Mouse (Mus musculus) cerebral cortex, adult 2 months (tissue): Measurements from ENCODE around the gene Enox1.

Experiments
- WGBS: fragments of 180-500 bp; shearing (Covaris S2); methylation state at CpG from one replicate; pipeline ENCODE4 v1.1.7; 2018; 5-methylcytosine and 5-hydroxymethylcytosine counted together

The Enox1 gene

DNA sequence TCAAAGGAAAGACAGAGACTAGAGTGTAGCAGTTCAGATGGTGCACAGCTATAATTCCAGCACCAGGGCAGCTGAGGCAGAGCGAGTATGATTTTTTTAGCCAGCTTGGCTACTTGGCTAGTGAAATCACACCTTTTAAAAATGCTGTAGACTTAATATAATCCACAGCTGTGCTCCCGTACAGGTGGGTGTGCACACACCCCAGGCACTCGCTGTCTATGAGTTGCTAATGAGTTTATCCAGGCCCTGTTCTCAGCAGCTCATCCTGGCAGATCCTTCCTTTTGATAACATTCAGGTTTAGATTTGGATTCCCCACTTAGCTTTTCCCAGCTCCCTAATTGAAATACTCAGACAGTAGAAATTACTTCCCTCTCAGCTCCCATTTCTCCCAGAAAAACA, 353.4 kb downstream of the Enox1 start:
- 54% methylated on average over 3 of the region's 3 CpGs for WGBS

DNA sequence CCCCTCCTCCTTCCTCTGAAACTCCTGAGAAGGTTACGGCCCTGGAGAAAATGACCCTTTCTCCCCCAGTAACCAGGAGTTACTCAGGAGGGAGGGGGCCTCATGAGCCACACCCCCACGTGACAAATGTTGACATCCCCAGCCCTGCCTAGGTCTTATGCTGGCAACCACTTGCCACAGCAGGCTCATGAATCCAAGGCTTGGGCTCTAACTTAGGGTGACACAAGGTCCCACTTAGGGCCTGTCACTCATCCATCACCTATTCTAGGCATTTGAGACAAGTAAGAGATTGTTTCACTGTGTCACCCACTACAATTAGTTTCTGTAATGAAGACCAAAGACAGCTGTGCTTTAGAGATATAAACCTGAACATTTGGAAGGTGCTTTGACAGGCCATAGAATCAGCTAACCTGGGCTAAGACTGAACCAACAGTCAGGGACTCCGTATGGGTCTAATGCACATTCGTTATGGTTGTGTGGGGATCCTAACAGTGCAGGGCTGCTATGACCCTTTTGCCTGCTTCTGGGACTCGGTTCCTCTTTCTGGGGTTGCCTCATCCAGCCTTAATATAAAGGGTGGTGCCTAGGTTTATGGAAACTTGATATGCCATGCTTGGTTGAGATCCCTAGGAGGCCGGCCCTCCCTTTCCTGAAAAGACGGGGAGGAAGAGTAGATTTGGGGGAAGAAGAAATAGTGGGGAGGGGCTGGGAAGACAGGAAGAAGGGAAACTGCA, 354.7 kb downstream of the Enox1 start:
- 85% methylated on average over 7 of the region's 7 CpGs for WGBS

DNA sequence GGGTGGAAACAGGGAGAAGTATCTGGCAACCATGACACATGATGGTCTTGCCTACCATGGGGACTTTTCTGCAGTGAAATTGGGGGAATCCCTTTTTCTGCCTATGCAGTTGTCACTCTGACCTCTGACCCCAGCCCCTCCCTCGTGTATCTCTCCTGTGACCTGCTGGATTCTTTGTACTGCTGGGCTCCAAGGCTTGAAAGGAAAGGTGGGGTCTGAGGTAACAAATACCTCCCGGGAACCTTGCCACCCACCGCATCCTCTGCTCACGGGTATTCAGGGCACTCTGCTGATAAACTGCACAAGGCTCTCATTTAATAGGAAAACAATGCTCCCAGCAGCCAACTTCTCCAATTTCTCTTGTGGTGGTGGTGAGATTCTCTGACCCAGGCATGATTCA, 361.5 kb downstream of the Enox1 start:
- 81% methylated on average over 4 of the region's 4 CpGs for WGBS

DNA sequence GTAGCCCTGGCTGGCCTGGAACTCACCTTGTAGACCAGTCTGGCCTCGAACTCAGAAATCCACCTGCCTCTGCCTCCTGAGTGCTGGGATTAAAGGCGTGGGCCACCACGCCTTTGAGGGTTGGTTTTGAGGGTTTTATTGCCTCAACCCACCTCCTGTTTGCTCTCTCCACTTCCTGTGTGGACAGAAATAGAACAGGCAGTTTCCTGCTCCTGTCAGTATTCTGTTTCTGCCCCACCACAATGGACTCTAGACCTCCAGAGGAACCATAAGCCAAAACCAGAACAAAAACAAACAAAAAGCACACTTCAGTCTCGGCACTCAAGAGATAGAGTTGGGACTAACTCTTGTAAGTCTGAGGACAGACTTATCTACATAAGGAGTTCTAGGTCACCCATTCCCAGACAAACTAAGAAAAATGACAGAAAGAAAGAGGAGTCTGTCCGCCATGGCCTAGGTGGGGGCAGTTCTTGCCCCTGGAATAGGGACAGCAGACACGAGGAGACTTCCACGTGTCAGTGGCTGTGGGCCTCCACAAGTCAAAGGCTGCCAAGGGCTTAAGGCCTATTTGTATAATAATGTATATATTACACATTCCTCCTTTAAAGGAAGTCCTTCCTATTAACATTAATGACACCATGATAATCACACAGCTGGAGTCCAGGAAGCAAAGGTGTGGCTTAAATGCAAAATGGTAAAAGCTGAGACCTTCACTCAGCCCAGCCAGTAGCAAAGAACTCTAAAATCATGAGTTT, 362.6 kb downstream of the Enox1 start:
- 79% methylated on average over 7 of the region's 7 CpGs for WGBS

DNA sequence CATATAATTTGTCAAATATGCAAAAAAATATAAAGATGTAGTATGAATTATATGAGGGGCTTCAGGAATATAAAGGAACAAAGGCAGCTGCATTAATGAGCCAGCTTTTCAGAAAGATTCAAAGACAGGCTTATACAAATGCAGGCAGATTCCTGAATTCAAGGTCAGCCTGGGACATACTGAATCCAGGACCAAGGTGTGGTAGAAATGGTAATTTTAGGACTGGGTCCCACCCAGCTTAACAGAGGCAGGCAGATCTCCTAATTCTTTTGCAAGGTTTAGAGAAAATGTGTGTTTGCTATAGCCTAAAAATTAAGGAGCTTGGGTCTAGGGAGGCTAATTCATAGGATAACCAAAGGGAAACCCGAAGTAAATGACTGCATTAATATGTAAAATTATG, 363.1 kb downstream of the Enox1 start:
- WGBS, result 79% methylated on average over 1 of the region's 1 CpGs

DNA sequence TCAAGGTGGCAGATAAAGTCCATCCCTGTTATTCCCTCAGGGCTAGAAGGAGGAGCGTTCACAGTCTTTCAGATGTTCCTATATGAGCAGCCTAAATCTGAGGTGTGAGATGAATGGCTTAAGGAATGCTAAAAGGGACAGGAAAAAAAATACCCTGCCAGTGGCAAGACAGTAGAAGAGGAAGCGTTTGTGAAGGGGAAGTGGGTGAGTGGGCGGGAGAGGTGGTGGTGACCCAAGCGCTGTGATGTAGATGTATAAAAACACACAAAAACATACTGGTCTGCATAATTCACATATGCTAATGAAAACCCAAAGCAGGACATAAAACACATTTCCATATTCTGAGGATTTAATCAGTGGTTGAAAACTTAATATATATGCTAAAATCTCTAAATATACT, 367.7 kb downstream of the Enox1 start:
- 41% methylated on average over 4 of the region's 4 CpGs for WGBS

DNA sequence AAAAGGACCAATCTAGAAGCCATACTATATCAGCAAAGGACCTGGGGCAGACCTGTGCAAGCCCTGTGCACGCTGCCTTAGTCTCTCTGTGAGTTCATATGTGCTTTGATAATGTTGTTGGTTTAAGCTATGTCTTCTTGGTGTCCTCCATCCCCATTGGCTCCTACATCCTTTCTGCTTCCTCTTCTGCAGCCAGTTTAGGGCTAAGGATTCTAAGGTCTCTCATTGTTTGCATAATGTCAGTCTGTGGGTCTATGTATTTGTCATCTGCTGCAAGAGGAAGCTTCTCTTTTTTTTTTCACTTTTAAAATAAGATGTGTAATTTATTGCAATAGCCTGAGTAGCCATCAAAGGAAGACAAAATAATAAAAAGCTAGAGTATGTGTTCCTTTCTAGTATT, 369.7 kb downstream of the Enox1 start:
- WGBS, result 100% methylated on average over 1 of the region's 1 CpGs

DNA sequence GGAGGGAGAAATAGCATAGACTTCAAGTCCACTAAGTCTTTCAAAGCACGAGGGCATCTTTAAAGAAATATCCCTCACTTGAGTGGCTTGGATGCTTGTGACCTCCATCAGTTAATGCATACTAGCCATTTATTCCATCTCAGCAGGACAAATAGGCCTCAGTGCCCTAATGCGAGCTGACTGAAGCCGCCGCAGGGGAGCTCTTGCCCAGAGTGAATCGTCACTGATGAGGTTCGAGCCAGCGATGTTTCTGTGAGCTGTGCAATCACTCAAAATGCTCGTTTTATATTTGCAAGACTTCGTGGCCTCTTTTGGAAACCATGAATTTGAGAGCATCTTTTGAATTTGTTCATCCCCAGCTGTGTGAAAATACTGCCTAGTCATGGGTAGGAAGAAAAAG, 372.6 kb downstream of the Enox1 start:
- WGBS, result 62% methylated on average over 9 of the region's 9 CpGs

DNA sequence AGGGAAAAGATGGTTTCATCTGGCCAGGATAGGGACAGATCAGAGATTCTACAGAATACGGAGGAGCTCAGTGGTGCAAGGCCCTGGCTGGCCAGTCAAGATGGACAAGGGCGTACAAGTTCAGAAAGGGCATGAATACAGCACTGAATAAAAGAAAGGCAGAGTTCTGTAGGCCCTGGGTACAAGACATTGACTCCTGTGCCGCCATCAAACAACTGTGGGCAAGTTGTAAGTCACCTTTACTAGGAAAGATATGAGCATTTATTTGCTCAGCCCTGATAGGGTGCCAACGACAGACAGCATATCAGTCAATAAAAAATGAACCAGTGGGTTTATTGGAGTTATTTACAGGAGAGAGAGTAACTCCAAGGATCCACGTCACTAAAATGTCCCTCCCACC, 373.1 kb downstream of the Enox1 start:
- WGBS, result 87% methylated on average over 5 of the region's 5 CpGs

DNA sequence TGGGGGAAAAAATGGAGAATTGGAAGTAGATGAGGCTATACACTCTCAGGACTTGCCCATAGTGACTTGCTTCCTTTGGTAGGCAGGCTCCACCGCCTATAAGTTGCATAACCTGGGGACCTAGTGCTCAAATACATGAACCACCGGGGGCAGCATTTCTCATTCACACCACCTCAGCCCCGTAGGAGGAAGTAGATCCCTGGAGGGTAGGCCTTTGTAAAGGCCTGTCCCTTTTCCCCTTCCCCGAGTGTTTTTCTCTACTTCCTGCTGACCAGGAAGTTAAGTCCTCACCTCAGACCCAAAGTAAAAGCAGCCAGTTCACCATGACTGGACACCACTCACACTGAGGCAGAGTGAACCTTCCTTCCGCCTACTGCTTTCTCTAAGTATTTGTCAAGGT, 377.1 kb downstream of the Enox1 start:
- WGBS, result 79% methylated on average over 5 of the region's 5 CpGs

DNA sequence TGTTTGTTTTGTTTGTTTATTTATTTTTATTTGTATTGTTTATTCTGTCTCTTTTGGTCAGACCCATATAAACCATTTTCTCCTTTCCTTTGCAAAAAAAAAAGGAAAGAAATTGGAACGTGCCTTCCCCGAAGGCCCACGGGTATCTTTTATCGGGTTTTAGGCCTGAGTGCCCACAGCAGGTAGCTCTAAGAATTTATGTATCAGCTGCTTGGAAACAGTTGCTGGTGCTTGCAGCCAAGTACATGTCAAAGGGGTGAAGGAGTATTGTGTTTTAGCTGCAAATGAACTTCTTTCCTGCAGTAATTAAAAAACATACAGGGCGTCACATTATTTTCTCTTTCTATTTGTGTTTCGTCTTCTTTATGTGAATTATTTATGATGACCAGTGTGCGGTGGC, 377.6 kb downstream of the Enox1 start:
- 64% methylated on average over 7 of the region's 7 CpGs for whole genome bisulfite sequencing

DNA sequence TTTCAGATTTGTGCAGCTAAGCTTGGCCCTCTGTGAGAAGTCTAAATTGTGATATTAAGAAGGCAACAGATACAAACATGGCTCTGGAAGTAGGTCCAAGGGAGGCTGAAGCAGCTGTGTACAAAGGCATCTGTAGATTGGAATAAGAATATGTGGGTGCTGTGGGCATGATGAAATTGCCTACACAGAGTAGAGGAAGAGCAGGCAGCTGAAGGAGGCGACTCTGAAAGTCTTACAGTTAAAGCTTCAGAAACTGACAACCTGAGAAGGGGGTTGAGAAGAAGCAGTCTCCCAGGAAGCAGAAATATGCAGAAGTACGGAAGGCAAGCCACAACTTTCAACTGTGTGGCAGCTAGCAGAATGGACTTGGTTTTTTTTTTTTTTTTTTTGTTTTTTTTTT, 380.0 kb downstream of the Enox1 start:
- WGBS, result 43% methylated on average over 2 of the region's 2 CpGs

DNA sequence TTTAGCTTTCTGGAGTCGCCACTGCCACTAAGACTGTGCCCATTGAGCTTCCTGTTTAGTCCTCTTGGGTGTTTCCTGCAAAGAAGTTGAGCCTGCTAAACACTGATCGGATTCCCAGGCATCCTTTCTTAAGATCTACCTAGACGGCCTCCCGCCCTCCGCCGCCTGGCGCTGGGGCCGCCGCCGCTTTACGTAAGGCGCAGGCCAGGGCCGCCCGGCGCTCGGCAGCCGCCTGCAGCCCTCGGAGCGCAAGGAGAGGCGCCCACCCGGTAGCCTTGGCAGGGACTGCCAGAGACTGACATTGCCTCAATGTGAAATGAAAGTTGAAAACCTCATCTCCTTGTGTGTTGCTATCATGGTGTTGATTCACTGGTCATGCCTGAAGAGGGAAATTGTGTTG, 383.0 kb downstream of the Enox1 start:
- WGBS, result 81% methylated on average over 21 of the region's 21 CpGs

DNA sequence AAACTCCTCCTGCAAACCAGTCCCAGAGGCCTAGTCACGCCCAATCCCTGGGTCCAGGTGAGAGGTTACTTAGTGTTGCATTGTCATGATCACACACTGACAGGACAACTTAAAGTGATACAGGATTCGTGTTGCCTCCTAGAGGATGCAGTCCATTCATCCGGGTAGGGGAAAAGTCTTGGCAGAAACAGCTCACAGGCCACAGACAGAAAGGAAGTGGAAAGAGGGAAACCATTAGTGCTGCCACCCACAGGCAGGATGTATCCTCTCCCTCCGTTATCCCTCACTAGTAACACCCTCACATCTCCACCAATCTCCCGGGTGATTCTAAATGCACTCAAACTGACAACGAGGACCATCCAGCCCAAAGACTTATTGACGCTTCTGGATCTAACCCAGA, 385.4 kb downstream of the Enox1 start:
- WGBS, result 77% methylated on average over 7 of the region's 7 CpGs

DNA sequence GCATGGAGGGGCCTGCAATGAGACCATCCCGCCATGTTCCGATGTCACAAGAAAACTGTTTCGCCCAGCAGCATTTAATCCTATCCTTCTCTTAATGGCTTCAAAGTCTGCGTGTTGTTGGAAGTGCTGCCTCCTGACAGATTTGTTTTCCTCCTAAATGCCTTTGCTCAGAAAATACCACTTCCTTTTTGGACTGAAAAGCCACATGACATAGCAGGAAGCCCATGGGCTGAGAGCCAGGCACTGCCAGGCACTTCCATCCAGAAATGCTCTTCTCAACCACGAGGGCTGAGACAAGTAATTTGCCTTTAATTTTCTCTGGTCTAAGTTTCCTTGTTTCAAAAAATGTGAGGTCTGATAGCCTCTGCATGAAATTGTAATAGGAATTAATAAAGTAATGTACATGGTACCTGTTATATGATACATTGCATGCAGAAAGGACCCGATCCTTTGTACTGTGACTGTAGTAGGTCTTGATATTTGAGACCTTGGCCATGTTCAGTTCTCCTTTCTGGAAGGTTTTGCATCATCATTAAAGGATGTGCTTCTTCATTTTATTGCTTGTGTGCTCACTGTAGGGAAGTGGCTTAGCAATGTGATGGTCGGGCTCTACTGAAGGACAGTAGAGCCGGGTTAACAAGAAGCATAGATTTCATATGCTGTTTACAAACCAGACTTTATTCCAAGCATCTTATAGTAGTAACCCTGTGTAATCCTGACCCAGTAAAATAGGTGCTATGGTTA, 390.1 kb downstream of the Enox1 start:
- WGBS, result 55% methylated on average over 8 of the region's 8 CpGs

DNA sequence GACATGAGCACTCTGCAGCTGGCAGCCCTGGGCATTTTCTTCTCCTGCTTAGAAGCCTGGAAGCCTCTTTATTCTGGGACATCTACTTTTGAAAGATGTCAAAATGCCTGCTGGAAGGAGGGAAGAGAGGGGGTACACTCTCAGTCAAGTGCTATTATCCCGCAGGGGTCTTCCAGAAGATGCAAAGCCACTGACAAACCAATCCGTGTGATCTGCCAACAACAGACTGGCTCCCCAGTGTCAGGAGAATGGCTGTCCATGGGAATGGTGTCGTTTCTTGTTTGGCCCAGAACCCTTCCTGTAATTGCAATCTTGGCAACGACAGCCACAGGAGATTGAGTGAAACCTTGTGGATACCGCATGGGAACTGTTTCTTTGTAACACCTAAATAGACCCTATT, 390.8 kb downstream of the Enox1 start:
- 53% methylated on average over 5 of the region's 5 CpGs for WGBS

DNA sequence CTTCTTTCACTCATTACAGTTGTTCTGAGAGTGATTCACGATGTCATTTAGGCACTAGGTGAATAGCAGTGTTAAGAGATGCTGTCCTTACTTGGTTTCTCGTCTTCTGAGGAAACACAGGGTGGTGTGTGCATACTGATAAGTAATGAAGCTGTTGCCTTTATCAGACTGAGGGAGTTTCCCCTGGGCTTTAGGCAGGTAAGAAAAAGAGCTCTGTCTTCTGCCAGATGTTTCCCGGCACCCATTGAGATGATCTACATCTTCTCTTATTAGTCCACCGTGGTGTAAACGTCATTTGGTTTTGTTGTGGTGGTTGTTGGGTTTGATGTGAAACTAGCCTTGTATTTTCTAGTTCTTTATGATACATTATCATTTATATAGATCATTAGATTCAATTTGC, 392.4 kb downstream of the Enox1 start:
- WGBS, result 94% methylated on average over 5 of the region's 5 CpGs

DNA sequence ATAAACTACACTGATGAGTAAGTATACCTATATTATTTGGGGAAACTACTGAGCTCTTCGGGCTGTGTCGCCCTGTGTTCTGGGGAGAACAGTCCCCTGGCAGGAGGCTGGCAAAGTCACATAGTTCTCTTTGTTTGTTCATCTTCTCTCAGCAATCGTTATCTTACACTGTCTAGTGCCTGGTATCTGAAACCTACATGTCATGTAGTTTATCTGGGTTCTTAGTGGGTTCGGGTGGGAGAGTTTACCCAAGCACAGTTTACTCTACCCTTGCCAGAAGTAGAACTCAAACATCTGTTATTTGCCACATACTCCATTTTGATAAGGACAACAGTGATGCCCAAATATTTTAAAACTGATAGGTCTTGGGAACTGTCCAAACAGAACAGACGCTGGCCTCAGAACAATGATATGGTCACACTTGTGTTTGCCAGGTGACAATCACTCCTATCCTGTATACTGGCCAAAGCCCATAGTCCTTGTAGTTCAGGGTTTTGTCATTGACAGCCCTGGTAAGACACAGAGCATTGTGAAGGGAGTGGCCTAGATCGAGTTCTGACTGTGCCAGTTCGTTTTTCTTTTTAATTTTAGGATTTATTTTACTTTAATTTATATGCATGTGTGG, 401.0 kb downstream of the Enox1 start:
- 64% methylated on average over 7 of the region's 7 CpGs for WGBS

DNA sequence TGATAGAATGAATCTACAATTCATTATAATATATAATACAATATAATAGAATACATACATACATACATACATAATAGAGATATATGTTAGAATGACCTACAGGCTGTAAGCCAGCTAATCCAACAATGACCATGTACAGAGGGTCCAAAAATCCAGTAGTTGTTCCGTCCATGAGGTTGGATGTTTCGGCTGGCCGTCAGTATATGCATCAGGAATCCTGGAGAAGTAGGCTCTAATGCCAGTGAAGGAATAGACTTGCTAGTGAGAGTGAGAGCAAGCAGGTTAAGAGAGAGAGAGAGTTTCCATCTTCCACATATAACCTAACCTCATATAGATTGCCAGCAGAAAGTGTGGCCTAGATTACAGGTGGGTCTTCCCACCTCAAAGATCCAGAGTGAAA, 402.3 kb downstream of the Enox1 start:
- WGBS, result 97% methylated on average over 3 of the region's 3 CpGs

DNA sequence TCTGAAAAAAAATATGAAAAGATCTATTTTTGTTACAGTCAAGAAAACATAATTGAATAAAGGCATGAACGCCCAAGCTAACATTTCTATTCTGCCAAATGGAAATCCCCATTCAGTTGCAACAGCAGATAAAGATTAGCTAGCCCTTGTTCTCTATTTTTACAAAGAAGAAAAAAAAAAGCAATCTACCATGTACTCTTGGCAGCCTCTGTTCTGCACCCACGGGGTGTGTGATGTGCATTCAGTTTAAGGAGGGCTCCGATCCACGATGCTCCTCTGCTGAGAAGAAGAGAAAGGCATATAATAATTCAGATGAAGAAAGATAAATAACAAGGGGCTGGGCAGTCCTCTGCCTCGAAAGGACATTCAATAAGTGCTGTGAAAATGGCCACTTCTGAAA, 403.2 kb downstream of the Enox1 start:
- WGBS, result 42% methylated on average over 5 of the region's 5 CpGs

DNA sequence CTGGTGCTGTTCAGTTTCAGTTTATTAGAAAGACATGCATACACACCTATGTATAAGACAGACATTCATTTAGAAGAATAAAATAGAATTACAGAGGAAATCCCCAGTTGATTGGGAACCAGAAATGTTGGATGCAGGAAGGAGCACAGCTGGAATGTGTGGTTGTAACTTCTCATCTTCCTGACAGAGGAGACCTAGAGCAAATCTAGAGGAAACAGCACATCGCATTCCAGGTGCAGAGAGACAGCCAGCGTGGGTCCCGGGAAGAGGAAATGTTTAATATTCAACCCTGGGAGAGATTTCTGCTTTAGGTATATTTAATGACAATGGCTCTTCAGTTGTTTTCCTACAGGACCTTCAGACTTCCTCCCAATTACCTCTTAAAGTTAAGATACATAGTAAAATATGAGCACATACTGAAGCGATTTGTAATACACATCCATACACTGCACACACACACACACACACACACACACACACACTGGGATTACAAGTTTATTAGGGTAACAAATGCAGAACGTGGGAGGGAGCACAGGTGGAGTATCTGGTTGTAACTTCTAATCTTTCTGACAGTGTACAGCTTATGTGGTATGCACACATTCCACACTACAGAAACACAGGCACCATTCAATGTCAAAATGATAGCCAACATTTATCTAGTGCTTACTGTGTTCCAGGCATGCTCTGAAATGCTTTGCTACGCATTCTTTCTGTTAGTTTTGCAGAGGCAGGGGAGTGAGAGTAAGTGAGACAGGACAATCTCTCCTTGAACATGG, 405.4 kb downstream of the Enox1 start:
- WGBS, result 85% methylated on average over 6 of the region's 6 CpGs

DNA sequence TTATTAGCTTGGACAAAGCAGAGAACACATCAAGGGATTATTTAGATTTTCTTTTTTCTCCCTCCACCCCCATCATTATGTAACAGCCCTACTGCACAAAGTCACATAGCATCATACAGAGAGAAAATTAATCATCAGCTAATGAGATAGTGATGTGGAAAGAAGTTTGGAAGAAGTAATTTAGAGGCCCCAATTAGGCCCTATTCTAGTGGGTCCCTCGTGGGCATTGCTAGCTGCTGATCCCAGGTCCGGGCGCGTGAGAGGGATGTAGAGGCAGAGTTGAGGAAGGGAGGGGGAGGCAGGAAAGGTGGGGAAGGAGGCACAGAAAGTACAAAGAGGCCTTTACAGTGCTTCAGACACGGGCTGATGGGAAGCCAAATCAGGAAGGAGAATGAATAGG, 407.4 kb downstream of the Enox1 start:
- WGBS, result 58% methylated on average over 5 of the region's 5 CpGs
